Mouse (Mus musculus): Measurements from ENCODE around the gene Cryge.

DNA sequence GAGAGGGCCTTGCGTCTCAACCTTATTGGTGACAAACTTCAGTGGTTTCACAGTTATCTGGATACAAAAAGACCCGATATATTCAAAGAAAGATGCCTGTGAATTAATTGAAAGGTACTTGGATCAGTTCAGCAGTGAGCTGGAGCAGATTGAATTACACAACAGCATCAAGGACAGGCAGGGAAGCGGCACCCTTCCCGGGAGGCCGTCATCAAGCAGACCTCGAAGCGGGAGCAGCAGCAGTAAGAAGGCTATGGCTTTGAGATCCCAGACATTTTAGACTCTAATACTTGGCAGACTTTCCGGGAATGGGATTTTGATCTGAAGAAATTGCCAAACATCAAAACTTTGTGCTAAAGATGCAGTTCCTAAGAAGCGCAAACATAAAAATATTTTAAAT, 22.7 kb downstream of the Cryge start:
- TF ChIP-seq CTCF (IDR thresholded peaks at IDR 0.05; ENCODE audit: low read depth, low read length) (no peak), POLR2A (IDR thresholded peaks at IDR 0.05; ENCODE audit: insufficient read depth, low read length) (no peak)

Data from ES-Bruce4 (cell line).